Mouse (Mus musculus): ENCODE results near the gene Nfxl1.

The Nfxl1 gene

GRCm38 (mm10) chr5:72501763-72502162 lies 57.7 kb downstream of the Nfxl1 start:
- DNase-seq (ENCODE audit: low spot score) = no peak

DNA sequence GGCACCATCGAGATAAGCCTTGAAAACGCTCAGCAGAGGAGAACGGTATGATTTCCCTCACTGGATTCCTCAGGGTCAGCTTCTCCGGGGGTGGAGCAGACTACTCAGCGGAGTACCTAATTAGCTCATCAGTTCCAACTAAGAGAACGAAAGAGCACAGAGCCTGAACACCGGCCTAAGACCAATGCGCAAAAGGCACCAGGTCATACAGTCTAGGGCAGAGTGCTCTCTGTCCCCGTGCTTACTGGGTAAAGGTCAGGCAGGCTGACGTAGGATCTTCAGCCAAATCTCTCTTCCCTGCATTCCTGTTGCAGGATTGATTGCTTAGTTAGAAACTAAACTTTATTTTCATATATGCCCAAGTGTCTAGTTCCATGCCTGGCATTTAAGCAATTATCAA lies 61.2 kb downstream of the Nfxl1 start:
- no peak for DNase-seq (ENCODE audit: low spot score)

- DNase-seq (ENCODE audit: low spot score) = no peak
These were observed 62.7 kb downstream of the Nfxl1 start for GRCm38 (mm10) chr5:72496756-72497155.

GRCm38 (mm10) chr5:72493906-72494305 lies 65.6 kb downstream of the Nfxl1 start:
- DNase-seq (ENCODE audit: low spot score) = no peak

DNA sequence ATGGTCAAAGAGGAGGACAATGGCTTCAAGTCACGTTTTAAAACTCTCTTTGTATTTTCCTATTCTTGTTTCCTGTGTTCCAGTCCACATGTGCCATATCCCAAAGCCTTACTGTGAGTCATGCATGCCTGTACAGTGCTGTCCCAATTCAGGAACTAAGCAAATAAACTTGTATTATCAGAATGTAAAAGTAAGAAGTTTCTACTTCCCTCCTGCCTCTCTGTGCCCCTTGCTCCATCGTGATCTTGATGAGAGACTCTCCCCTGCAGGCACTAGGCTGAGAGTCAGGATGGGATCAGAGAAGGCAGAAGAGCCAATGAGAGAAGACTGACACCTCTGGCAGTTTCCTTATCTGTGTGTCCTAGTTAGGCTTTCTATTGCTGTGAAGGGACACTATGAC lies 68.3 kb downstream of the Nfxl1 start:
- DNase-seq (ENCODE audit: low spot score) = no peak

- peak; percentile 77 for DNase-seq (ENCODE audit: low spot score)
These were observed 79.0 kb downstream of the Nfxl1 start for GRCm38 (mm10) chr5:72480456-72480855.

GRCm38 (mm10) chr5:72472317-72473009 lies 87.0 kb downstream of the Nfxl1 start:
- no peak for DNase-seq (ENCODE audit: low spot score)

DNA sequence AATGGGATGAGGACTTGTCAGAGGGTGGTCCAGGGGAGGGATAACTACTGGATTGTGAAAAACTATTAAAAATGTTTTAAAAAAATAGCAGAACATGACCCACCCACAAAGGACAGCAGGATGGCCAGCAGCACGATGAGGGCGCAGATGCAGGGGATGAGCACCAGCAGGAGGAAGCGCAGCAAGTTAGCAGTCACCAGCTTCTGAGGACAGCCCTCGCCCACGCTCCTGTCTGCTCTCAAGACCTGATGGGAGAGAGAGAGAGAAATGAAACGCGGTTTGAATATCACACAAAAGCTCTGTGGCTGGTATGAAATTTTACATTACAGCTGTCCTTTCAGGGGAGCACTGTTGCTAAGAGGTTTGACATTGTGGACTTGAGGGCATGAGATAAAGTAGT lies 87.7 kb downstream of the Nfxl1 start:
- DNase-seq (ENCODE audit: low spot score) = no peak

GRCm38 (mm10) chr5:72464932-72465331 lies 94.6 kb downstream of the Nfxl1 start:
- DNase-seq (ENCODE audit: low spot score) = no peak
